Mouse (Mus musculus) CH12.LX (cell line): ENCODE data around the gene Ensa. TPM values are rescaled to one million over a fixed set of nuclear protein-coding genes. Genes with fewer than 3 reads are reported as not detected.
A peak's percentile ranks its signal among the peaks of the same experiment; 100 is the strongest.

ENCODE experiments used
- DNase-seq: peaks from one replicate; pipeline ENCODE4 v3.0.0-alpha.2; 2013; ENCODE audit errors: extremely low read depth
- H3K27ac ChIP-seq: 2 replicates; pipeline ENCODE4 v1.5.1; 2012; ENCODE audit warnings: low read depth, mild to moderate bottlenecking, control low read depth, moderate library complexity; ENCODE audit not compliant: insufficient read depth
- H3K27me3 ChIP-seq: replicated peaks from 2 replicates; pipeline ENCODE3; 2012; ENCODE audit warnings: inconsistent platforms
- H3K36me3 ChIP-seq, 2 experiments: replicated peaks in 1 of 2; 2 replicates each; pipeline versions ENCODE3 to v1.6.1; 2012; ENCODE audit warnings: inconsistent platforms in 1 of 2, low read length in 1 of 2, mild to moderate bottlenecking in 1 of 2, mixed read lengths in 1 of 2, moderate library complexity in 1 of 2; ENCODE audit not compliant: control insufficient read depth in 1 of 2, insufficient read depth in 1 of 2
- H3K4me1 ChIP-seq, 2 experiments: 2 replicates each; pipeline ENCODE4 v1.6.1; 2012; ENCODE audit warnings: inconsistent platforms in 1 of 2, moderate library complexity in 1 of 2; ENCODE audit not compliant: insufficient read depth in 2 of 2, control insufficient read depth in 1 of 2
- H3K4me2 ChIP-seq: 2 replicates; pipeline ENCODE4 v1.6.1; 2012; ENCODE audit warnings: low read depth, mild to moderate bottlenecking, control low read depth; ENCODE audit not compliant: poor library complexity, insufficient read depth, severe bottlenecking
- H3K4me3 ChIP-seq, 3 experiments: fragments of 150-350 bp in 1 of 3; sonication (generic) in 1 of 3; replicated peaks in 1 of 3; 2 replicates each; pipeline versions ENCODE3 to v1.5.1; 2011 to 2012; ENCODE audit warnings: low read depth in 2 of 3, low read length in 2 of 3, mild to moderate bottlenecking in 2 of 3, moderate library complexity in 2 of 3, control low read depth in 1 of 3, improper control_type of control experiment in 1 of 3, inconsistent platforms in 1 of 3, mixed read lengths in 1 of 3; ENCODE audit not compliant: poor library complexity in 1 of 3
- H3K79me2 ChIP-seq: replicated peaks from 2 replicates; pipeline ENCODE4 v1.6.1; 2012; ENCODE audit warnings: mild to moderate bottlenecking, moderate library complexity; ENCODE audit not compliant: control insufficient read depth, poor library complexity, insufficient read depth, severe bottlenecking; ENCODE audit errors: extremely low read depth
- H3K9ac ChIP-seq: 2 replicates; pipeline ENCODE4 v1.6.1; 2012; ENCODE audit warnings: low read depth, mild to moderate bottlenecking, control low read depth, moderate library complexity; ENCODE audit not compliant: insufficient read depth
- H3K9me3 ChIP-seq: replicated peaks from 2 replicates; pipeline ENCODE3; 2012; ENCODE audit warnings: low read length, inconsistent platforms, mixed read lengths
- BHLHE40 ChIP-seq: IDR thresholded peaks from 2 replicates; pipeline ENCODE4 v1.6.1; 2011; ENCODE audit warnings: mild to moderate bottlenecking, low read depth, low read length, improper control_type of control experiment
- CHD1 ChIP-seq: IDR thresholded peaks from 2 replicates; pipeline ENCODE4 v1.6.1; 2012; ENCODE audit warnings: low read depth, low read length, improper control_type of control experiment, inconsistent platforms
- CHD2 ChIP-seq: IDR thresholded peaks from 2 replicates; pipeline ENCODE4 v1.6.1; 2011; ENCODE audit warnings: low read length, improper control_type of control experiment
- CTCF ChIP-seq, 2 experiments: IDR thresholded peaks in 1 of 2; conservative IDR thresholded peaks in 1 of 2; 2 replicates each; pipeline ENCODE4 v1.5.1; 2011 to 2012; ENCODE audit warnings: low read depth in 2 of 2, low read length in 2 of 2, improper control_type of control experiment in 1 of 2, inconsistent platforms in 1 of 2, mild to moderate bottlenecking in 1 of 2, moderate library complexity in 1 of 2
- E2F4 ChIP-seq: IDR thresholded peaks from 2 replicates; pipeline ENCODE4 v1.6.1; 2011; ENCODE audit warnings: low read depth, low read length, improper control_type of control experiment; ENCODE audit not compliant: insufficient replicate concordance
- ELF1 ChIP-seq: IDR thresholded peaks from 2 replicates; pipeline ENCODE4 v1.6.1; 2014; ENCODE audit warnings: low read depth, mild to moderate bottlenecking, inconsistent platforms, low read length, improper control_type of control experiment
- EP300 ChIP-seq: IDR thresholded peaks from 2 replicates; pipeline ENCODE4 v1.6.1; 2011; ENCODE audit warnings: low read length, improper control_type of control experiment
- ETS1 ChIP-seq: conservative IDR thresholded peaks from 2 replicates; pipeline ENCODE4 v1.6.1; 2012; ENCODE audit warnings: low read depth, mild to moderate bottlenecking, inconsistent platforms, low read length, improper control_type of control experiment, moderate library complexity
- GABPA ChIP-seq: IDR thresholded peaks from 2 replicates; pipeline ENCODE4 v1.6.1; 2012; ENCODE audit warnings: low read depth, low read length, improper control_type of control experiment, inconsistent platforms; ENCODE audit not compliant: insufficient replicate concordance
- HCFC1 ChIP-seq: IDR thresholded peaks from 2 replicates; pipeline ENCODE4 v1.6.1; 2012; ENCODE audit warnings: low read depth, mild to moderate bottlenecking, inconsistent platforms, low read length, improper control_type of control experiment
- IRF4 ChIP-seq: IDR thresholded peaks from 2 replicates; pipeline ENCODE4 v1.6.1; 2014; ENCODE audit warnings: low read depth, mild to moderate bottlenecking, inconsistent platforms, low read length, improper control_type of control experiment
- JUN ChIP-seq: IDR thresholded peaks from 2 replicates; pipeline ENCODE4 v1.6.1; 2011; ENCODE audit warnings: low read depth, mild to moderate bottlenecking, low read length, improper control_type of control experiment, moderate library complexity; ENCODE audit not compliant: insufficient read depth
- JUND ChIP-seq: conservative IDR thresholded peaks from 2 replicates; pipeline ENCODE4 v1.6.1; 2011; ENCODE audit warnings: low read depth, low read length, improper control_type of control experiment
- KAT2A ChIP-seq: IDR thresholded peaks from 2 replicates; pipeline ENCODE4 v1.6.1; 2012; ENCODE audit warnings: low read length, improper control_type of control experiment, inconsistent platforms; ENCODE audit not compliant: insufficient replicate concordance
- MAFK ChIP-seq: IDR thresholded peaks from 2 replicates; pipeline ENCODE4 v1.6.1; 2011; ENCODE audit warnings: low read length, improper control_type of control experiment; ENCODE audit not compliant: insufficient replicate concordance
- MAX ChIP-seq: IDR thresholded peaks from 2 replicates; pipeline ENCODE4 v1.6.1; 2011; ENCODE audit warnings: low read length, improper control_type of control experiment
- MAZ ChIP-seq: IDR thresholded peaks from 2 replicates; pipeline ENCODE4 v1.6.1; 2012; ENCODE audit warnings: low read depth, mild to moderate bottlenecking, inconsistent platforms, low read length, improper control_type of control experiment, moderate library complexity
- MEF2A ChIP-seq: IDR thresholded peaks from 2 replicates; pipeline ENCODE4 v1.6.1; 2014; ENCODE audit warnings: low read depth, mild to moderate bottlenecking, inconsistent platforms, low read length, improper control_type of control experiment, borderline replicate concordance
- MXI1 ChIP-seq: IDR thresholded peaks from 2 replicates; pipeline ENCODE4 v1.6.1; 2011; ENCODE audit warnings: mild to moderate bottlenecking, low read depth, low read length, improper control_type of control experiment
- MYC ChIP-seq: IDR thresholded peaks from 2 replicates; pipeline ENCODE4 v1.6.1; 2011; ENCODE audit warnings: low read depth, mild to moderate bottlenecking, improper control_type of control experiment, low read length
- NELFE ChIP-seq: IDR thresholded peaks from 2 replicates; pipeline ENCODE4 v1.6.1; 2011; ENCODE audit warnings: low read depth, low read length, improper control_type of control experiment
- NRF1 ChIP-seq: IDR thresholded peaks from 2 replicates; pipeline ENCODE4 v1.6.1; 2014; ENCODE audit warnings: low read depth, mild to moderate bottlenecking, inconsistent platforms, low read length, improper control_type of control experiment, moderate library complexity
- PAX5 ChIP-seq: IDR thresholded peaks from 2 replicates; pipeline ENCODE4 v1.6.1; 2012; ENCODE audit warnings: low read length, inconsistent platforms, mixed read lengths
- POLR2A ChIP-seq: IDR thresholded peaks from 2 replicates; pipeline ENCODE4 v1.6.1; 2011; ENCODE audit warnings: low read depth, mild to moderate bottlenecking, improper control_type of control experiment, low read length
- POLR2AphosphoS2 ChIP-seq: IDR thresholded peaks from 2 replicates; pipeline ENCODE4 v1.6.1; 2011; ENCODE audit warnings: low read depth, low read length, improper control_type of control experiment
- RAD21 ChIP-seq: IDR thresholded peaks from 2 replicates; pipeline ENCODE4 v1.6.1; 2011; ENCODE audit warnings: low read depth, mild to moderate bottlenecking, low read length, improper control_type of control experiment, moderate library complexity
- RCOR1 ChIP-seq: conservative IDR thresholded peaks from 2 replicates; pipeline ENCODE4 v1.6.1; 2012; ENCODE audit warnings: low read depth, mild to moderate bottlenecking, inconsistent platforms, low read length, improper control_type of control experiment
- SIN3A ChIP-seq: IDR thresholded peaks from 2 replicates; pipeline ENCODE4 v1.6.1; 2012; ENCODE audit warnings: low read length, improper control_type of control experiment, inconsistent platforms
- SMC3 ChIP-seq: IDR thresholded peaks from 2 replicates; pipeline ENCODE4 v1.6.1; 2011; ENCODE audit warnings: low read depth, low read length, improper control_type of control experiment
- TBP ChIP-seq: conservative IDR thresholded peaks from 2 replicates; pipeline ENCODE4 v1.6.1; 2011; ENCODE audit warnings: low read depth, low read length, improper control_type of control experiment
- TCF12 ChIP-seq: IDR thresholded peaks from 2 replicates; pipeline ENCODE4 v1.6.1; 2014; ENCODE audit warnings: low read depth, mild to moderate bottlenecking, inconsistent platforms, low read length, improper control_type of control experiment
- UBTF ChIP-seq: IDR thresholded peaks from 2 replicates; pipeline ENCODE4 v1.6.1; 2012; ENCODE audit warnings: low read depth, mild to moderate bottlenecking, inconsistent platforms, low read length, improper control_type of control experiment, moderate library complexity
- USF1 ChIP-seq: IDR thresholded peaks from 2 replicates; pipeline ENCODE4 v1.6.1; 2014; ENCODE audit warnings: low read depth, mild to moderate bottlenecking, inconsistent platforms, low read length, improper control_type of control experiment
- USF2 ChIP-seq: conservative IDR thresholded peaks from 2 replicates; pipeline ENCODE4 v1.6.1; 2011; ENCODE audit warnings: low read depth, low read length, improper control_type of control experiment
- ZC3H11A ChIP-seq: IDR thresholded peaks from 2 replicates; pipeline ENCODE4 v1.6.1; 2012; ENCODE audit warnings: low read depth, mild to moderate bottlenecking, inconsistent platforms, low read length, improper control_type of control experiment
- ZKSCAN1 ChIP-seq: IDR thresholded peaks from 2 replicates; pipeline ENCODE4 v1.6.1; 2012; ENCODE audit warnings: low read depth, inconsistent platforms, low read length, improper control_type of control experiment, borderline replicate concordance
- ZMIZ1 ChIP-seq: IDR thresholded peaks from 2 replicates; pipeline ENCODE4 v1.6.1; 2012; ENCODE audit warnings: low read depth, mild to moderate bottlenecking, inconsistent platforms, low read length, improper control_type of control experiment
- ZNF384 ChIP-seq: IDR thresholded peaks from 2 replicates; pipeline ENCODE4 v1.6.1; 2012; ENCODE audit warnings: low read depth, low read length, improper control_type of control experiment, inconsistent platforms
- dilution Hi-C: fragments of 300-500 bp; cut with MboI; formaldehyde crosslinking; loops from 2 replicates; pipeline ENCODE4 v1.14.3; 2020; ENCODE audit warnings: low sequenced_read_pairs; ENCODE audit not compliant: extremely low pct_unique_long_range_greater_than_20kb, extremely low pct_ligation_motif_present
- in situ Hi-C: fragments of 300-500 bp; cut with MboI; formaldehyde crosslinking; loops from 3 replicates; pipeline ENCODE4 v1.14.3; 2019; ENCODE audit warnings: low sequenced_read_pairs, low pct_ligation_motif_present, low pct_unique_long_range_greater_than_20kb, mixed read lengths
- polyA plus RNA-seq: library from polyadenylated mRNA; unstranded; fragments of >175 nt; gene quantifications from 2 replicates; pipeline ENCODE4 v1.2.1, GENCODE M21; 2012; ENCODE audit warnings: low read depth; ENCODE audit not compliant: insufficient read length
- total RNA-seq, 2 experiments: library from RNA; depleted of rRNA; stranded (reverse); fragments of 300-350 nt in 1 of 2; fragments of >200 nt in 1 of 2; gene quantifications; 2 replicates each; pipeline ENCODE4 v1.2.3; 2012 to 2014

Ensa gene
- total and polyA plus RNA-seq, 3 experiments = 51.5 to 58.4 (median 57.8) TPM

DNA sequence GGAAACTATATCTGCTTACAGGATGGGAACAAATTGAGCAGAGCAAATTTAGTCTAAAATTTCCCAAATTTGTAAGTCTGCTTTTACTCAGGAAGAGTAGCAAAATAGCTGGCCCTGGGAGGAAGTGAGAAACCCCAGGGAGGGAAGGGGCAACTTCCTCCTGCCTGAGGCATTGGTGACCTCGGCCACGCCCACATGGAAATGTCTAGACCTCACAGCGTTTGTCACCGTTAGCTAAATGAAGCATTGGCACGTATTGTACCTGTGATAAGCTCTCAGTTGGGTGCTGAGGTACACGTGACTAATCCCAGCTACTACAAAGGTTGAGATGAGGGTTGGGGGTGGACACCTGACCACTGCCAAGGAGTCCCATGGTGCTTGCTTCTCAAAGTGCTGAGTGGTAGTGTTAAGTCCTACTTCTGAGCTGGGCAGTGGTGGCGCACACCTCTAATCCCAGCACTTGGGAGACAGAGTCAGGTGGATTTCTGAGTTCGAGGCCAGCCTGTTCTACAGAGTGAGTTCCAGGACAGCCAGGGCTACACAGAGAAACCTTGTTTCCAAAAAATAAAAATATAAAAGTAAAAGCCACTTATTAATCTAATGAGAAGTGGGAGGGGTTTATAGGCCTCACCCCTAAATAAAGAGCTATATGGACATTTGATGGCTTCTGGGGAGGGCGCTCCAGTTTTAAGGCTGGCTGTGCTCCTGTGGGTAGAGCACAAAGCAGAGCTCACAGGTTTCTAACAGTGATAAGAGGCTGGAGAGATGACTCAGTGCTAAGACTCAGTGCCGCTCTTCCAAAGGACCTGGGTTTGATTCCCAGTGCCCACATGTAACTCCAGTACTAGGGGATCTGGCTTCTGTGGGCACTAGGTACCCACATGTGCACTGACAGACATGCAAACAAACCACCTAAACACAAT lies 20.8 kb downstream of the Ensa start:
- Histone ChIP-seq H3K9ac (no peak overlapping the region), H3K9me3 (peaks cover 6% of the 10 kb centered on the region), H3K4me1 (peaks cover 14 to 51% of the 10 kb centered on the region in 2 experiments), H3K4me3 (no peak overlapping the region), H3K27ac (peak overlapping the region; percentile 47), H3K4me2 (no peak overlapping the region), H3K27me3 (no peaks in the 10 kb centered on the region), H3K36me3 (peaks cover 0 to 17% of the 10 kb centered on the region in 2 experiments), H3K79me2 (no peaks in the 10 kb centered on the region)
- TF ChIP-seq USF2 = no peak
- no peak for TF ChIP-seq CTCF (conservative IDR thresholded peaks at IDR 0.05 in 1 of 2, IDR thresholded peaks at IDR 0.05 in 1 of 2; ENCODE audit: low read depth in 2 of 2, low read length in 2 of 2)
- 0 out of 2 replicates have a peak, but pooled peaks have one; percentile 6 for TF ChIP-seq NELFE
- no peak for TF ChIP-seq TCF12
- TF ChIP-seq E2F4 = no peak
- no peak for TF ChIP-seq GABPA
- no peak for TF ChIP-seq UBTF
- TF ChIP-seq MYC = peak; percentile 53; the same call in 1 of the 2 replicates
- TF ChIP-seq MAZ = peak; percentile 77; the same call in 1 of the 2 replicates
- TF ChIP-seq RCOR1 = 0 out of 2 replicates have a peak, but pooled peaks have one; percentile 21
- peak; percentile 88 for TF ChIP-seq EP300
- TF ChIP-seq JUN = no peak
- TF ChIP-seq CHD2 = no peak
- TF ChIP-seq RAD21 = no peak; the same call in 1 of the 2 replicates
- no peak for TF ChIP-seq PAX5
- peak; percentile 57 for TF ChIP-seq ETS1
- TF ChIP-seq CHD1 = no peak
- TF ChIP-seq BHLHE40 = peak; percentile 91
- no peak for TF ChIP-seq ZKSCAN1
- no peak for TF ChIP-seq KAT2A
- TF ChIP-seq TBP = peak; percentile 72; the same call in 1 of the 2 replicates
- TF ChIP-seq POLR2AphosphoS2 = no peak
- TF ChIP-seq POLR2A = no peak
- peak; percentile 23 for TF ChIP-seq USF1
- TF ChIP-seq IRF4 = peak; percentile 90
- TF ChIP-seq JUND = no peak
- TF ChIP-seq SMC3 = no peak
- no peak for TF ChIP-seq ZNF384
- TF ChIP-seq ELF1 = peak; percentile 50
- TF ChIP-seq MEF2A = peak; percentile 85
- TF ChIP-seq ZMIZ1 = peak; percentile 68
- peak; percentile 74 for TF ChIP-seq MAX
- TF ChIP-seq MAFK = no peak
- TF ChIP-seq HCFC1 = peak; percentile 19; the same call in 1 of the 2 replicates
- TF ChIP-seq NRF1 = no peak
- TF ChIP-seq MXI1 = peak; percentile 40; the same call in 1 of the 2 replicates
- peak; percentile 45; the same call in 1 of the 2 replicates for TF ChIP-seq SIN3A
- no peak for TF ChIP-seq ZC3H11A
- in situ Hi-C loops = no loop called here
- peak; percentile 87 for DNase-seq
- dilution Hi-C loops = no loop called here
